ENCODE assay signal across 8 mouse cellular contexts in genomic region chr12:76822651-76823041, GRCm38 (mm10). TPM values are rescaled to one million over a fixed set of nuclear protein-coding genes. Genes with fewer than 3 reads are reported as not detected.
DNase-seq lines count a peak whose midpoint lies in the region; ATAC-seq and TF ChIP-seq lines count a peak whose summit lies in the region.

Gene Rab15 (minus strand): TSS chr12:76822908.

- peak within 1 kb of the TSS; percentile 98 for H3K27ac ChIP-seq in left cerebral cortex, adult 2 months
- no peak within 1 kb of the TSS for H3K27ac ChIP-seq in liver, embryonic 11.5 days (ENCODE audit: low read depth, low read length)
- H3K27ac ChIP-seq in stomach, postnatal 0 days (replicated peaks), result peak within 1 kb of the TSS; percentile 71

- 5% methylated on average over 17 of the region's 17 CpGs for WGBS in liver, embryonic 11.5 days
- 3% methylated on average over 16 of the region's 17 CpGs for WGBS in stomach, postnatal 0 days

- H3K9ac ChIP-seq in liver, embryonic 11.5 days (ENCODE audit: low read depth, low read length), result peak within 1 kb of the TSS; percentile 57
- H3K9ac ChIP-seq in stomach, postnatal 0 days (ENCODE audit: low read length), result peak within 1 kb of the TSS; percentile 79

- 0 out of 2 replicates have a peak, but pooled peaks have one; percentile 47 for ATAC-seq in liver, embryonic 11.5 days (replicated peaks; ENCODE audit: low FRiP score)
- 0 out of 2 replicates have a peak, but pooled peaks have one; percentile 1 for ATAC-seq in stomach, postnatal 0 days (ENCODE audit: low FRiP score, low TSS enrichment)
- no peak for ATAC-seq in megakaryocyte-erythroid progenitor cell, adult 5-6 weeks (replicated peaks; ENCODE audit: low FRiP score, low TSS enrichment, poor library complexity, severe bottlenecking)

- H3K4me3 ChIP-seq in left cerebral cortex, adult 2 months, result peak within 1 kb of the TSS; percentile 66
- H3K4me3 ChIP-seq in liver, embryonic 11.5 days (ENCODE audit: low read depth, low read length), result peak within 1 kb of the TSS; percentile 61
- peak within 1 kb of the TSS; percentile 71 for H3K4me3 ChIP-seq in stomach, postnatal 0 days (ENCODE audit: low read depth, low read length)

- H3K4me2 ChIP-seq in liver, embryonic 11.5 days, result peak within 1 kb of the TSS; percentile 97
- H3K4me2 ChIP-seq in stomach, postnatal 0 days (replicated peaks; ENCODE audit: low read depth), result peak within 1 kb of the TSS; percentile 95

- H3K9me3 ChIP-seq in liver, embryonic 11.5 days (ENCODE audit: control insufficient read depth, low read length), result no peaks in the 10 kb centered on the region
- no peaks in the 10 kb centered on the region for H3K9me3 ChIP-seq in stomach, postnatal 0 days (ENCODE audit: control insufficient read depth, low read length)

- intact Hi-C loops in left cerebral cortex, adult 2 months (cut with DNase I), result loop anchor here (5.0 kb wide), 1 partner anchor 115 kb away; no protein-coding TSS in a partner anchor

- H3K27me3 ChIP-seq in liver, embryonic 11.5 days (replicated peaks; ENCODE audit: control insufficient read depth, insufficient read depth, low read length), result peaks cover 67% of the 10 kb centered on the region
- no peaks in the 10 kb centered on the region for H3K27me3 ChIP-seq in stomach, postnatal 0 days (ENCODE audit: control insufficient read depth, insufficient read depth, low read length)

- peak; percentile 18 for DNase-seq in adrenal gland, postnatal 14 days
- no peak for DNase-seq in adrenal gland, postnatal 36 days
- no peak for DNase-seq in left cerebral cortex, adult 2 months (ENCODE audit: extremely low spot score in 1 of 2, low spot score in 2 of 2)
- DNase-seq in left cerebral cortex, adult 11 months (ENCODE audit: low spot score), result no peak
- no peak for DNase-seq in gonadal fat pad, adult 2 months (ENCODE audit: low read depth)
- DNase-seq in liver, embryonic 11.5 days (ENCODE audit: low spot score), result no peak
- peak; percentile 38 for DNase-seq in stomach, postnatal 0 days (ENCODE audit: low spot score)

- no peaks in the 10 kb centered on the region for H3K36me3 ChIP-seq in liver, embryonic 11.5 days (ENCODE audit: control insufficient read depth, insufficient read depth, low read length)
- no peaks in the 10 kb centered on the region for H3K36me3 ChIP-seq in stomach, postnatal 0 days (ENCODE audit: control insufficient read depth, insufficient read depth, low read length)

- H3K4me1 ChIP-seq in liver, embryonic 11.5 days (replicated peaks; ENCODE audit: control insufficient read depth, insufficient read depth, low read length), result no peaks in the 10 kb centered on the region; the same call in 1 of the 2 replicates
- peaks cover 9% of the 10 kb centered on the region; the same call in 1 of the 2 replicates for H3K4me1 ChIP-seq in stomach, postnatal 0 days (replicated peaks; ENCODE audit: control insufficient read depth, insufficient read depth)

- no peak for TF ChIP-seq CTCF in left cerebral cortex, adult 2 months (IDR thresholded peaks at IDR 0.05)
- TF ChIP-seq CTCF in stomach, postnatal 0 days (IDR thresholded peaks at IDR 0.05; ENCODE audit: low read depth), result no peak

- no peak for TF ChIP-seq EP300 in stomach, postnatal 0 days (optimal IDR thresholded peaks at IDR 0.05)

RNA-seq across cellular contexts. Expression of gene Rab15, which starts in this region (rescaled TPM):
- 1.7 and 4.9 TPM in 2 replicates for total RNA-seq in adrenal gland, postnatal 14 days (2021)
- 1 to 10 TPM; 1.8 to 4.0 TPM for total RNA-seq in adrenal gland, postnatal 36 days (2021)
- total RNA-seq in left cerebral cortex, adult 2 months (2021), result 100 to 1,000 TPM; 271 to 278 TPM
- 9.8 and 11.0 TPM in 2 replicates for polyA plus RNA-seq in gonadal fat pad, adult 2 months (2012; rRNA removed)
- polyA plus RNA-seq in liver, embryonic 11.5 days (2014; fragmentation: Nextera tagmentation; extraction: Ambion mirVana), result 1.7 and 2.1 TPM in 2 replicates
- 24.0 and 27.2 TPM in 2 replicates for polyA plus RNA-seq in stomach, postnatal 0 days (2015; fragmentation: Nextera tagmentation; extraction: Ambion mirVana)
- not detected in 2 replicates for total RNA-seq in megakaryocyte-erythroid progenitor cell, adult 5-6 weeks (2014; fragmentation: Nextera tagmentation)
- total RNA-seq in megakaryocyte-erythroid progenitor cell, adult 5-6 weeks (2017), result not detected in 2 replicates

Comparison
In these comparisons a context has a peak if more than half of its experiments do, and no peak if none do; other contexts are left out.
1. RNA of gene Rab15 (total RNA-seq): 271 to 278 TPM in left cerebral cortex, adult 2 months; 1.8 to 4.0 TPM in adrenal gland, postnatal 36 days, 1.7 to 4.9 TPM in adrenal gland, postnatal 14 days and not detected in megakaryocyte-erythroid progenitor cell, adult 5-6 weeks; every median in the first group is over 10 times any median in the second.
2. DNase-seq: peak in adrenal gland, postnatal 14 days (single experiment) and stomach, postnatal 0 days (single experiment); none in adrenal gland, postnatal 36 days (0 of 2), left cerebral cortex, adult 2 months (0 of 2), left cerebral cortex, adult 11 months (single experiment), gonadal fat pad, adult 2 months (single experiment) and liver, embryonic 11.5 days (single experiment).
3. Peak in every context shown above with its lines, with median percentiles within 50 percentile points of each other: H3K4me3 ChIP-seq.